Mouse (Mus musculus): Measurements from ENCODE around the gene Ccdc15. TPM values are rescaled to one million over a fixed set of nuclear protein-coding genes. Genes with fewer than 3 reads are reported as not detected.

Ccdc15 gene
- polyA plus RNA-seq, 1 experiment from 2014 or later: 4.3 TPM

DNA sequence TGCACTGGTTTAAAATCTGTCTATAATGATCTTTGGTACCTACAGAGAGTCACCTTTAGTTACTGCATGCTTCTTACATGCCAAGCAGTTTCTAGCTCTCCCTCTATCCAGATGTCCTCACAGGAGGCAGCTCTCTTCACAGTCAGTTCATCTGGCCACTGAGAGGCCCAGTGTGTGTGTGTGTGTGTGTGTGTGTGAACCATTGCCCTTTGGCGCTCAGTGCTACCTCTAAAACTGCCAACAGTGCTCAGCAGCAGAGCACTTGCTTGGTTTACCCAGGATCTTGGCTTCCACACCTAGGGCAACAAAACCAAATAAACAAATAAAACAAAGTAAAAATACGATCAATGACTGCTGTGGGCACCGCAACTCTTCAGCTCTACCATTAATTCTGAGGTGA, 98.3 kb downstream of the Ccdc15 start:
- Histone ChIP-seq H3K9ac (no peak overlapping the region), H3K4me3 (no peak overlapping the region), H3K27me3 (no peaks in the 10 kb centered on the region), H3K27ac (no peak overlapping the region), H3K4me2 (no peak overlapping the region), H3K4me1 (replicated peaks) (peaks cover 13% of the 10 kb centered on the region), H3K36me3 (no peaks in the 10 kb centered on the region), H3K9me3 (replicated peaks) (no peaks in the 10 kb centered on the region)
- 88% methylated on average over 3 of the region's 3 CpGs for WGBS
- no peak for ATAC-seq (replicated peaks; ENCODE audit: insufficient number of reproducible peaks, insufficient read depth, low FRiP score, low read depth)

DNA sequence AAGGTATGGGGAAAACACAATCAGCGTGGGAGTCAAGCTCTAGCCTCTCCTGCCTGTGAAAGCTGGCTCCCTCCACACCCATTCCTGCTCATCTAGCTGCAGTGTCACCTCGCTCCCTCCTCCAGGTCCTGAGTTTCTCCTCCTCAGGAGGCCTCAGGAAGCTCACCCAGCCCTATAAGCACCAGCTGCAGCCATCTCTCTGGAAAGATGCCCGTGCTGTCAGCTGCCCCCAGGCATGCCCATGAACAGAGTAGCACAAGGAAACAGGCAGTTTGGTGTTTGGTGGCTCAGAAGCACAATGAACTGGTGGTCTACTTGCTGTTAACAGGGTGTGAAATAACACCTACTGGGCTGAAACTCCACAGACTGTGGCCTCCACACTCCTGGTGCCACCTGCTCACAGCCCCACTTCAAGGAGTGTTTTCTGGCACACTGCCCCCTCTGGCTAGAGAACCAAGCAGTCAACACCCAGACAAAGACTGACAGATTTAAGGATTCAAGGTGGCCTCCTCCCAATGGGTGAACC, 99.8 kb downstream of the Ccdc15 start:
- no peak overlapping the region for H3K9ac ChIP-seq
- no peaks in the 10 kb centered on the region for H3K27me3 ChIP-seq
- no peak overlapping the region for H3K4me3 ChIP-seq
- WGBS: 41% methylated on average over 3 of the region's 3 CpGs
- no peak overlapping the region for H3K4me2 ChIP-seq
- H3K9me3 ChIP-seq (replicated peaks): no peaks in the 10 kb centered on the region
- peaks cover 7% of the 10 kb centered on the region for H3K4me1 ChIP-seq (replicated peaks)
- H3K27ac ChIP-seq: no peak overlapping the region
- no peak for ATAC-seq (replicated peaks; ENCODE audit: insufficient number of reproducible peaks, insufficient read depth, low FRiP score, low read depth)
- no peaks in the 10 kb centered on the region for H3K36me3 ChIP-seq

DNA sequence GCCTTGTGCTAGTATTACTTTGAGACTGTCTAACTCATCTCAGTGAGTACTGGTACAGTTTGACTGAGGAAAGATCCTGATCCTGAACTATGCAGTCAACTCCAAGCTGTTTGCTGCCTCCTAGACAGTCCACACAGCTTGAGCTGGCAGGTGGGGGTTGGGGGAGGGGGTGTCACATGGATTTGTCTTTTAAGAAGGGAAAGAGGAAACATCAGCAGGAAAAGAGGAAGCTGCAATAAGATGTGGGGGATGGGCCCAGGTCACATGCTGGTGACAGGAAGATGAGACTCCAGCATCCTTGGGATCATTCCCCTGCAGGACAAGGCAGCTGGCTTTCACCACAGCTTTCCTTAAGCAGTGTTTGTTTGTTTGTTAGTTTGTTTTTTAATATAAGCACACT, 100.8 kb downstream of the Ccdc15 start:
- no peak overlapping the region for H3K4me3 ChIP-seq
- no peaks in the 10 kb centered on the region for H3K36me3 ChIP-seq
- no peaks in the 10 kb centered on the region for H3K27me3 ChIP-seq
- no peaks in the 10 kb centered on the region for H3K9me3 ChIP-seq (replicated peaks)
- H3K9ac ChIP-seq: no peak overlapping the region
- H3K4me1 ChIP-seq (replicated peaks): peaks cover 7% of the 10 kb centered on the region
- no peak overlapping the region for H3K4me2 ChIP-seq
- no peak for ATAC-seq (replicated peaks; ENCODE audit: insufficient number of reproducible peaks, insufficient read depth, low FRiP score, low read depth)
- no peak overlapping the region for H3K27ac ChIP-seq

DNA sequence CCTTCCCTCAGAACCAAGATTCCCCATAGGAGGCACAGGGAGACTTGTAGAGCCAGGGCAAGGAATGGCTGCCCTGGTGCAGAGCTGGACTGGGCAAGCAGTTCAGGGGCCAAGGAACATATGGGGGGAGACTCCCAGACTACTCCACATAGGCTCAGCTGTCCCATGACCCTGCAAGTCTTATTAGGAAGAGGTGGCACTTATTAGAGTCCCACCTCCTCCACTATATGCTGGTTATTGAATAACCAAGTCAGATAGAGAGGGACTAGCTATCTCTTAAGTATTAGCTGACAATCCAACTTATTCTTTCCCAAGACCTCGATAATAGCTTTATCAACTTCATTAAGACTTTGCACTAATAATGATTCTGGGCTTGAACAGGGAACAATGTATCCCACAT, 102.4 kb downstream of the Ccdc15 start:
- ATAC-seq (replicated peaks; ENCODE audit: insufficient number of reproducible peaks, insufficient read depth, low FRiP score, low read depth): no peak
- WGBS: 83% methylated on average over 1 of the region's 1 CpGs
- peaks cover 7% of the 10 kb centered on the region for H3K4me1 ChIP-seq (replicated peaks)
- no peak overlapping the region for H3K27ac ChIP-seq
- no peaks in the 10 kb centered on the region for H3K27me3 ChIP-seq
- H3K4me3 ChIP-seq: no peak overlapping the region
- no peaks in the 10 kb centered on the region for H3K36me3 ChIP-seq
- H3K4me2 ChIP-seq: no peak overlapping the region
- no peaks in the 10 kb centered on the region for H3K9me3 ChIP-seq (replicated peaks)
- no peak overlapping the region for H3K9ac ChIP-seq

GRCm38 (mm10) chr9:37245404-37245803, 102.8 kb downstream of the Ccdc15 start:
- H3K4me3 ChIP-seq: no peak overlapping the region
- H3K36me3 ChIP-seq: no peaks in the 10 kb centered on the region
- WGBS: 63% methylated on average over 2 of the region's 2 CpGs
- H3K4me2 ChIP-seq: no peak overlapping the region
- H3K9ac ChIP-seq: no peak overlapping the region
- H3K27me3 ChIP-seq: no peaks in the 10 kb centered on the region
- H3K4me1 ChIP-seq (replicated peaks): peaks cover 7% of the 10 kb centered on the region
- no peaks in the 10 kb centered on the region for H3K9me3 ChIP-seq (replicated peaks)
- no peak overlapping the region for H3K27ac ChIP-seq
- ATAC-seq (replicated peaks; ENCODE audit: insufficient number of reproducible peaks, insufficient read depth, low FRiP score, low read depth): no peak; the same call in 1 of the 2 replicates

DNA sequence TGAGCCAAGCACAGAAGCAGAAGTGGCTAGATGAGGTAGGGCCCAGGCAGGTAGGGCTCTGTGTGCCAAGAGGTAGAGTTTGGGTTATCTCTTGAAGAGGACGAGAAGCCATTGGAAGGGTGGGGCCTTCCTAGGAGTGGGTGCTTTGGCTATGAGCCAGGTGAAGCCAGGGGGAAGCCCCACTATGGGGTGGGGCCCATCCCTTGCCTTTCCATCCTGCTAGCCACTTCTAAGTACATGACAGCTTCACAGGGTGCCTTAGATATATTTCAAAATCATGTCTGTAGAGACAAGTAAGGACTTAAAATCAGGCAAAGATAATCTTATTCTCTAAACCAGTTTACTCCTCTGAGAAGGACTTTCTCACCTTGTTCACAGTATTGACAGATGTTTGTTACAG, 103.6 kb downstream of the Ccdc15 start:
- H3K4me2 ChIP-seq: no peak overlapping the region
- H3K9me3 ChIP-seq (replicated peaks): no peaks in the 10 kb centered on the region
- H3K4me1 ChIP-seq (replicated peaks): peaks cover 7% of the 10 kb centered on the region
- no peak overlapping the region for H3K4me3 ChIP-seq
- H3K27ac ChIP-seq: no peak overlapping the region
- no peaks in the 10 kb centered on the region for H3K27me3 ChIP-seq
- 48% methylated on average over 1 of the region's 1 CpGs for WGBS
- no peaks in the 10 kb centered on the region for H3K36me3 ChIP-seq
- ATAC-seq (replicated peaks; ENCODE audit: insufficient number of reproducible peaks, insufficient read depth, low FRiP score, low read depth): no peak
- H3K9ac ChIP-seq: no peak overlapping the region

- H3K27ac ChIP-seq: no peak overlapping the region
- no peak overlapping the region for H3K4me3 ChIP-seq
- no peak overlapping the region for H3K9ac ChIP-seq
- H3K9me3 ChIP-seq (replicated peaks): no peaks in the 10 kb centered on the region
- ATAC-seq (replicated peaks; ENCODE audit: insufficient number of reproducible peaks, insufficient read depth, low FRiP score, low read depth): no peak
- H3K27me3 ChIP-seq: no peaks in the 10 kb centered on the region
- H3K4me2 ChIP-seq: no peak overlapping the region
- H3K4me1 ChIP-seq (replicated peaks): no peaks in the 10 kb centered on the region
- H3K36me3 ChIP-seq: no peaks in the 10 kb centered on the region
- WGBS: 81% methylated on average over 3 of the region's 3 CpGs
Observed at GRCm38 (mm10) chr9:37242764-37243163, 105.5 kb downstream of the Ccdc15 start.

- 63% methylated on average over 4 of the region's 4 CpGs for WGBS
- H3K27ac ChIP-seq: no peak overlapping the region
- H3K4me1 ChIP-seq (replicated peaks): no peaks in the 10 kb centered on the region
- 0 out of 2 replicates have a peak, but pooled peaks have one; percentile 38 for ATAC-seq (replicated peaks; ENCODE audit: insufficient number of reproducible peaks, insufficient read depth, low FRiP score, low read depth)
- H3K27me3 ChIP-seq: no peaks in the 10 kb centered on the region
- H3K9me3 ChIP-seq (replicated peaks): no peaks in the 10 kb centered on the region
- no peak overlapping the region for H3K9ac ChIP-seq
- H3K36me3 ChIP-seq: no peaks in the 10 kb centered on the region
- H3K4me3 ChIP-seq: no peak overlapping the region
- no peak overlapping the region for H3K4me2 ChIP-seq
Observed at GRCm38 (mm10) chr9:37235951-37236737, 112.1 kb downstream of the Ccdc15 start.

DNA sequence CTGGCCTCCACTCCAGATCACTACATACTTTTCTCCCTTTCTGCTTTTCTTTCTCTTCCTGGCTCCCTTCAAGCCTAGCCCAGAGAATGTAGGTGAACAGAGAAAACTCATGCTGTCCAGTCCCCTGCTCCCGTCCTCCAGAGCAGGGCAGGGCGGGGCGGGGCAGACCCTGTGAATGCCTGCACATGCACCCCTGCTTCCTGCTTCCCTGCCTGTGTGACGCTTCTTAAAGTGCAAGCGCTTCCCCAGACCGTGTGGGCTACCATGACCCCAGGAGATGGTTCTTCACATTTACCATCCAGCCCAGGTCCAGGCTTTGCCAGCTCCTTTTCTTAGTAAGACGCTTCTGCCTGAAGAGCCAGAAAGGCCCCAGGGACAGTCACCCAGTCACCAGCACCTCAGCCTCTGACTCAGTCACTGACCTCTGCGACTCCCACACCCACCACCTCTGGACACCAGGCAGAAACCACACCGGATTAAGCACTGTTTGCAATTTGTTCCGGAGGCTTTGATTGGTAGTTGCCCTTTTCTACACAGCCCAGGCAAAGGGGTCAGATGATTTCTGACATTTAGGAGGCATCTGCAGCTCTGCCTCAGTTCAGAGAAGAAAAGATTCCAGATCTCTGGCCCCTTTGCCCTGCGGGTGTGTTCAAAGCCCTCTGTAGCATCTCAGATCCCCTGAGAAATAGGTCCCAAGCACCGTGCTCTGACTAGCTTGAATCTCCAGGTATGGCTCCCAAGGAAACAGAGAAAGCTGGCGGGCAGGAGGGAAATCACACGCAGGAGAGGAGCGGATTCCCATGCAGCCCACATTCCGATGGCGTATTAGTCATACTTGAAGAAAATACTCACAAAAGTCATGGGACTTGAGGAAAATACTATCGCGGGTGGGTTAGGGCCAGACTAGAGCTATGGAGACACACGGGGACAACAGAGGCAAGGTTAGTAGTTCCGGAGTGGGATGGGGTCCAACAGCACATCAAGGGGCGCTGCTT, 115.7 kb downstream of the Ccdc15 start:
- ATAC-seq (replicated peaks; ENCODE audit: insufficient number of reproducible peaks, insufficient read depth, low FRiP score, low read depth): no peak
- H3K27ac ChIP-seq: no peak overlapping the region
- no peaks in the 10 kb centered on the region for H3K27me3 ChIP-seq
- H3K36me3 ChIP-seq: no peaks in the 10 kb centered on the region
- H3K4me2 ChIP-seq: no peak overlapping the region
- H3K9me3 ChIP-seq (replicated peaks): no peaks in the 10 kb centered on the region
- no peak overlapping the region for H3K4me3 ChIP-seq
- 0 out of 2 replicates have a peak, but pooled peaks cover 2% of the 10 kb centered on the region for H3K4me1 ChIP-seq (replicated peaks)
- H3K9ac ChIP-seq: no peak overlapping the region
- WGBS: 67% methylated on average over 22 of the region's 22 CpGs

DNA sequence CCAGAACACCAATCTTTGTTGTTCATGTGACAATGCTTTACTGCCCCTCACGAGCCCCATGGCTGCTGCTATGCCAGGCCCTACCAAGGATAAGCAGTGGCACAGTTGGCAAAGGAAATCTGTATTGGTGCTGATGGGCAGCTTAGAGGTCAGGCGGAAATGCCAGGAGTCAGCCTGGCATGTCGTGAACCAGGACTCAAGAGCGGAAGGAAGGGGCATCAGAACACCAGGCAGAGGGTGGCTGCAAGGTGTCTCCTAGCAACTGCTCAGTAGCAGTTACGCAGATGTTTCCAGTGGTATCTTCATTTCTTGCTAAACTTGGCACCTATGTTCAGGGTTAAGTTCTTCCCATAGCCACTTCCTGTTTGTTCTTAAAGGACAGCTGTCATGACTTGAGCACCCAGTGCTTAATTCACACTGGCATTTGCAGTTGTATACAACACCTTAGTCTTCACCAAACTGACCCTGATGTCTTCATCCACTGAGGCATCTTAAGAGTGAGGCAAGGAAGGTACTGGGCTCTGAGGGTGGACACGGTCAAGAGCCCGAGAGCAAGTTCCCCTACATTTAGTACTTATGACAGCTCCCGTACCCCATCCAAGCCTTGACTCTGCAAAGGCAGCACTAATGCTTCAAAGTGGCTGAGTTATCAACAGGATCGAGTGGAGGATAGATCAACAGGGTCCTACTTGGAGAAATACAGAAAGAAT, 117.6 kb downstream of the Ccdc15 start:
- H3K4me1 ChIP-seq (replicated peaks): 0 out of 2 replicates have a peak, but pooled peaks cover 2% of the 10 kb centered on the region
- 0 out of 2 replicates have a peak, but pooled peaks have one; percentile 2 for ATAC-seq (replicated peaks; ENCODE audit: insufficient number of reproducible peaks, insufficient read depth, low FRiP score, low read depth)
- H3K27me3 ChIP-seq: no peaks in the 10 kb centered on the region
- H3K27ac ChIP-seq: no peak overlapping the region
- no peak overlapping the region for H3K4me2 ChIP-seq
- no peaks in the 10 kb centered on the region for H3K36me3 ChIP-seq
- WGBS: 83% methylated on average over 9 of the region's 9 CpGs
- H3K9me3 ChIP-seq (replicated peaks): no peaks in the 10 kb centered on the region
- no peak overlapping the region for H3K4me3 ChIP-seq
- no peak overlapping the region for H3K9ac ChIP-seq

DNA sequence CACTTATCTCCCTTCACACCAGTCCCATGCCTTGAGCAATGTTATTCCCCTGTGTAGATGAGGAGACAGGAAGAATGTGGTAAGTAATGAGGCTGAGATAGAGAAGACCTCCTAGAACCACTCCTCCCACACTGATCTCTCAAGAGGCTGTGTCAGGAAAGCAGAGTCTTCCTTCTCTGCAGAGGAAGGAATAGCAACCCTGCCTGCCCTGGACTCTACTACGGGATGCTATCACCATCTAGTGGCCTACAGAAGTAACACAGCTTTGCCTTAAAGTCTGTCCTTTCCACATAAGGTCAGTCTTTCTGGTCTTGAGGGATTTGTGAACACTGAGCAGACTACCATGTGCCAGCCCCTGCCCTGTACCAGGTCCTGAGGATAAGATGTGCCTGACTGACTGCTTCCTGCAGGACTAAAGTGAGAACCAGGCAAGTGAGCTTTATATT, 118.3 kb downstream of the Ccdc15 start:
- H3K27me3 ChIP-seq: no peaks in the 10 kb centered on the region

More for the DNA sequence above, 118.3 kb downstream of the Ccdc15 start:
- WGBS: 0% methylated on average over 1 of the region's 1 CpGs
- H3K4me1 ChIP-seq (replicated peaks): 0 out of 2 replicates have a peak, but pooled peaks cover 3% of the 10 kb centered on the region
- H3K4me3 ChIP-seq: no peak overlapping the region
- H3K36me3 ChIP-seq: no peaks in the 10 kb centered on the region
- no peak overlapping the region for H3K4me2 ChIP-seq
- H3K9me3 ChIP-seq (replicated peaks): no peaks in the 10 kb centered on the region
- no peak overlapping the region for H3K9ac ChIP-seq
- H3K27ac ChIP-seq: no peak overlapping the region
- peak; percentile 54 for ATAC-seq (replicated peaks; ENCODE audit: insufficient number of reproducible peaks, insufficient read depth, low FRiP score, low read depth)
